Mouse (Mus musculus) cortical plate, adult 2 months (tissue): ENCODE measurements around the gene Ntsr1.

Experiments used
- CTCF ChIP-seq: fragments of 200-500 bp; IDR thresholded peaks from 2 replicates; pipeline ENCODE4 v1.5.1; 2011; ENCODE audit warnings: mild to moderate bottlenecking, control low read depth, low read length; ENCODE audit not compliant: insufficient read depth; ENCODE audit errors: extremely low read depth
- POLR2A ChIP-seq: fragments of 200-500 bp; IDR thresholded peaks from 2 replicates; pipeline ENCODE4 v1.6.1; 2011; ENCODE audit warnings: mild to moderate bottlenecking, low read length, control low read depth; ENCODE audit not compliant: insufficient read depth; ENCODE audit errors: extremely low read depth

DNA sequence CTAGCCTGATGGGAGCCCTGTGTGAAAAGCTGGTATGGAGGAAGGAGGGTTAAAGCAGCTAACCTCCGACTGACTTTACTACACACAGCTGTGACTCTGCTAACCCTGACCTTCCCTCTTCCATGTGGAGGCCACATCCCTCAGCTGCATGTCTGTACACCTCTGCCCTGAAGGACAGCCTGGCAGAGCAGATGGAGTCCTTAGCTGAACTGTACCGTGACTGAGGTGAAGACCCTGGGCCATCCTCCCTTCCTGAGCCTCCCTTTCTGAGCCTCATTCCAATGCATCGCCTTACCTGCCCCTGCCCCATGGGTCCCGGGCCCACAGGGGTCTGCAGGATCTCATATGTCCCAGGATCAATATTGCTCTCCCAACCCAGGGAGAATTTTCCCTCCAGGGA is 14.9 kb upstream of the Ntsr1 start:
- no peak for TF ChIP-seq CTCF
- TF ChIP-seq POLR2A, result no peak
